Mouse (Mus musculus) midbrain, embryonic 15.5 days (tissue): ENCODE data around the gene Lix1. TPM values are rescaled to one million over a fixed set of nuclear protein-coding genes. Genes with fewer than 3 reads are reported as not detected.
A peak's percentile ranks its signal among the peaks of the same experiment; 100 is the strongest.

Experiments used
- ATAC-seq: fragments of 200-750 bp; cut with Nextera tagmentation; replicated peaks from 2 replicates; pipeline ENCODE4 v1.8.0; 2017; ENCODE audit warnings: moderate TSS enrichment
- H3K27ac ChIP-seq: fragments of 300-500 bp; sonication (generic); 2 replicates; pipeline ENCODE4 v1.5.1; 2015; ENCODE audit warnings: mild to moderate bottlenecking, inconsistent platforms
- H3K27me3 ChIP-seq: fragments of 300-500 bp; sonication (generic); replicated peaks from 2 replicates; pipeline ENCODE4 v1.6.1; 2015; ENCODE audit warnings: inconsistent platforms
- H3K36me3 ChIP-seq: fragments of 300-500 bp; sonication (generic); replicated peaks from 2 replicates; pipeline ENCODE4 v1.6.1; 2015; ENCODE audit warnings: inconsistent platforms
- H3K4me1 ChIP-seq: fragments of 300-500 bp; sonication (generic); 2 replicates; pipeline ENCODE4 v1.6.1; 2015; ENCODE audit warnings: inconsistent platforms
- H3K4me2 ChIP-seq: fragments of 300-500 bp; sonication (generic); 2 replicates; pipeline ENCODE4 v1.6.1; 2015; ENCODE audit warnings: inconsistent platforms, mild to moderate bottlenecking, moderate library complexity
- H3K4me3 ChIP-seq: fragments of 300-500 bp; sonication (generic); 2 replicates; pipeline ENCODE4 v1.5.1; 2015; ENCODE audit warnings: mild to moderate bottlenecking, inconsistent platforms
- H3K9ac ChIP-seq: fragments of 300-500 bp; sonication (generic); 2 replicates; pipeline ENCODE4 v1.6.1; 2015; ENCODE audit warnings: mild to moderate bottlenecking, inconsistent platforms
- H3K9me3 ChIP-seq: fragments of 300-500 bp; sonication (generic); 2 replicates; pipeline ENCODE4 v1.6.1; 2016; ENCODE audit warnings: inconsistent platforms
- WGBS: fragments of 180-500 bp; shearing (Covaris S2); methylation state at CpG from one replicate; pipeline ENCODE4 v1.1.7; 2015; ENCODE audit warnings: mixed read lengths; 5-methylcytosine and 5-hydroxymethylcytosine counted together
- polyA plus RNA-seq: library from polyadenylated mRNA; unstranded; fragments of >200 nt; fragmentation: Nextera tagmentation; extraction: Ambion mirVana; gene quantifications from 2 replicates; pipeline ENCODE4 v1.2.1, GENCODE M21; 2015

The Lix1 gene
- polyA plus RNA-seq, 1 experiment from 2014 or later, result 10.0 TPM

- no peak overlapping the region for H3K4me3 ChIP-seq
- 76% methylated on average over 2 of the region's 2 CpGs for WGBS
- ATAC-seq, result no peak
Observed at GRCm38 (mm10) chr17:17398664-17399063, 3.8 kb upstream of the Lix1 start.

GRCm38 (mm10) chr17:17403038-17403437 is 566 bp downstream of the Lix1 start:
- peak overlapping the region; percentile 67 for H3K27ac ChIP-seq
- 0 out of 2 replicates have a peak overlapping the region, but pooled peaks have one; percentile 33 for H3K9ac ChIP-seq

More at GRCm38 (mm10) chr17:17398664-17399063, 3.8 kb upstream of the Lix1 start:
- Histone ChIP-seq H3K27me3 (no peaks in the 10 kb centered on the region), H3K36me3 (no peaks in the 10 kb centered on the region), H3K4me1 (peaks cover 13% of the 10 kb centered on the region; the same call in 1 of the 2 replicates), H3K27ac (no peak overlapping the region), H3K9me3 (no peaks in the 10 kb centered on the region), H3K9ac (no peak overlapping the region), H3K4me2 (no peak overlapping the region)

GRCm38 (mm10) chr17:17403578-17404112 is 1.2 kb downstream of the Lix1 start:
- ATAC-seq, result no peak
- H3K36me3 ChIP-seq, result no peaks in the 10 kb centered on the region
- peaks cover 20% of the 10 kb centered on the region for H3K4me1 ChIP-seq
- H3K4me3 ChIP-seq, result no peak overlapping the region
- no peak overlapping the region for H3K9ac ChIP-seq
- no peak overlapping the region for H3K27ac ChIP-seq
- 13% methylated on average over 3 of the region's 3 CpGs for WGBS
- no peaks in the 10 kb centered on the region for H3K9me3 ChIP-seq
- peak overlapping the region; percentile 29; the same call in 1 of the 2 replicates for H3K4me2 ChIP-seq
- H3K27me3 ChIP-seq, result no peaks in the 10 kb centered on the region

More at GRCm38 (mm10) chr17:17403038-17403437, 566 bp downstream of the Lix1 start:
- 13% methylated on average over 5 of the region's 5 CpGs for WGBS
- H3K27me3 ChIP-seq, result no peaks in the 10 kb centered on the region
- peaks cover 17% of the 10 kb centered on the region for H3K4me1 ChIP-seq
- H3K4me2 ChIP-seq, result peak overlapping the region; percentile 45
- no peaks in the 10 kb centered on the region for H3K9me3 ChIP-seq
- peak overlapping the region; percentile 30 for H3K4me3 ChIP-seq
- no peaks in the 10 kb centered on the region for H3K36me3 ChIP-seq
- peak; percentile 46 for ATAC-seq

DNA sequence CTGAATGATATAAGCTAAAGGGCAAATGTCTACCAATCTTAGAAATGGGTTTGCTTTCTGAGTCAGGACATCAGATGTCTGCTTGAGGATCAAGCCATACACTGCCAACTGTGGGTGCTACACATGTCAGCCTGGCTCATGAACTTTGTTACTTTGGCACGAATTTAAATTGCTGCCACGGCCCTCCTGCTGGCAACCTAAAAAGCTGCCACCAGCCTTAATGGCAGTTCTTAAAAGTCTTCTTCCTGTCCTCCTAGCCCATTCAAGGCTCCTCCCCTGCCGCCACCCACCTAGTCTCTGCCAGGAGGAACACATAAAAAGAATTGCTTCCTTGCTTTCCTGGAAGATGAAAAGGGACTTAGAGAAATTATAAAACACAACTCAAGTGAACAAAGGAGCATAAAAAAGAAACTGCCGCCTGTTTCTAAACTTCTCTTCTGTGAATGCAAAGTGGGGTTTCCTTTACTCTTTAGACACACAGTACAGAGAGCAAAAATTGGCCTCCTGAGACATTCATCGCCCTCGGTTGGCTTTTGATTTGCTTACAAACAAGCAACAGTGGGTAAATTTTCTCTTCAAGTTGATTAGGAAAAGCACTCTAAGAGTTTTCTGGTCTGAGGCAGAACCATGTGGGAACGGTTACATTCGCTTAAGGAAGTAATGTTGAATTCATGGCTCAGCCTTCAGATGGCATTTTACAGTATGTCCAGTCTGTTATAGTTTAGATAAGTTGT is 2.5 kb downstream of the Lix1 start:
- Histone ChIP-seq H3K27me3 (no peaks in the 10 kb centered on the region), H3K4me3 (no peak overlapping the region), H3K4me1 (peaks cover 30% of the 10 kb centered on the region), H3K36me3 (no peaks in the 10 kb centered on the region), H3K27ac (no peak overlapping the region), H3K4me2 (peak overlapping the region; percentile 3; the same call in 1 of the 2 replicates), H3K9me3 (no peaks in the 10 kb centered on the region), H3K9ac (no peak overlapping the region)
- WGBS, result 21% methylated on average over 8 of the region's 8 CpGs
- ATAC-seq, result no peak

- Histone ChIP-seq H3K9ac (no peak overlapping the region), H3K4me3 (no peak overlapping the region), H3K27me3 (no peaks in the 10 kb centered on the region), H3K36me3 (no peaks in the 10 kb centered on the region), H3K9me3 (no peaks in the 10 kb centered on the region), H3K4me2 (no peak overlapping the region), H3K4me1 (peaks cover 30% of the 10 kb centered on the region), H3K27ac (no peak overlapping the region)
- 30% methylated on average over 1 of the region's 1 CpGs for WGBS
- ATAC-seq, result no peak
Observed at GRCm38 (mm10) chr17:17405606-17406005, 3.1 kb downstream of the Lix1 start.

DNA sequence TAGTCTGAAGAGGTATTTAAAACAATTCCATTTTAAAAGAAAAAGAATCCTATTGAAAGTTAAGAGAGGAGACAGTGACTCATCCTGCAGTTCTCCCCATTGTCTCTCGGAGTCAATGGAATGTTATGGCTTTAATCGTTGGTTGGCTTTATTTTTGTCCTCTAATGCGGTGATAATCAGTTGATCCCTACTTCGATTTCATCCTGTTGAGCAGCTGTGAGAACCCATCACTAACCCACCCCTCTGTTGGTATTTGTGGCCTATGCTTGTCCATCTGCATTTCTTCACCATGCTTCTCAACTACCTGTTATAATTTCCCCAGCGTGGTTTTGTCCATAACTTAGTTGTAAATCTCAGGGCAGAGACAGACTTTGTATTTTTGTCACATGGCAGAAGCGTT is 5.7 kb downstream of the Lix1 start:
- no peaks in the 10 kb centered on the region for H3K27me3 ChIP-seq
- ATAC-seq, result no peak
- H3K27ac ChIP-seq, result no peak overlapping the region
- no peak overlapping the region for H3K9ac ChIP-seq
- H3K4me1 ChIP-seq, result peaks cover 17% of the 10 kb centered on the region
- no peak overlapping the region for H3K4me3 ChIP-seq
- H3K36me3 ChIP-seq, result no peaks in the 10 kb centered on the region
- no peaks in the 10 kb centered on the region for H3K9me3 ChIP-seq
- WGBS, result 21% methylated on average over 6 of the region's 6 CpGs
- H3K4me2 ChIP-seq, result no peak overlapping the region

DNA sequence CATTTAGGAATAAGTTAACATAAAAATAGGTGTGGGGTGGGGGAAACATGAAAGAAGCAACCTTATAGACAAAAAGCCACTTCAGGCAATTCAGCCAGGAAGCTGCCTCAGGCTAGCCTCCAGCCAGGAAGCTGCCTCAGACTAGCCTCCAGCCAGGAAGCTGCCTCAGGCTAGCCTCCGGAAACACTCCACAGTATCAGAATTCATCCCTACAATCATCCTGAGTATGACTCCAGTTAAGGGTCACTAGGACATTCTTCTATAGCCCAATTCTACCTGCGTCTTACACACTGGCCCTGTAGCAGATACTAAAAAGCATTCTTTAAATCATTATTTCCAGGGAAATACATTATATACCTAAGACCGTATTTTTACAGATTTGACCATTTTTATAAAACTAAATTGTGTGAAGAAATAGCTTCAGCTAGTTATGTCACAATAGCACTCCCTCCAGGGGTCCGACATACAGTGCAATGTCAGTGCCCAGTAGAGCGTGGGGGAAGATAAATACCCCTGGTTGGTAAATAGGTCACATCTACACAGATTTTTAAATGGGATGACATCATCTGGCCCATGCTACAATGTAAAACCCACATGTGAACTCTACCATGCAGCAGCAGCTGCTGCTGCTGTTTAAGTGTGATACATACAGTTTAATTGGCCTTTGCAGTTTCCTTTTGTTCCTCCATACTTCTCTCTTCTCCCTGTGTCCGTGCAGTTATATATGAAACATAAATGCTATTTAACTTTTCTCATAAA is 6.4 kb downstream of the Lix1 start:
- ATAC-seq, result peak; percentile 46
- no peak overlapping the region for H3K9ac ChIP-seq
- H3K9me3 ChIP-seq, result no peaks in the 10 kb centered on the region
- no peak overlapping the region for H3K27ac ChIP-seq
- no peaks in the 10 kb centered on the region for H3K27me3 ChIP-seq
- peaks cover 17% of the 10 kb centered on the region for H3K4me1 ChIP-seq
- 28% methylated on average over 6 of the region's 6 CpGs for WGBS
- H3K4me3 ChIP-seq, result no peak overlapping the region
- no peaks in the 10 kb centered on the region for H3K36me3 ChIP-seq
- no peak overlapping the region for H3K4me2 ChIP-seq

DNA sequence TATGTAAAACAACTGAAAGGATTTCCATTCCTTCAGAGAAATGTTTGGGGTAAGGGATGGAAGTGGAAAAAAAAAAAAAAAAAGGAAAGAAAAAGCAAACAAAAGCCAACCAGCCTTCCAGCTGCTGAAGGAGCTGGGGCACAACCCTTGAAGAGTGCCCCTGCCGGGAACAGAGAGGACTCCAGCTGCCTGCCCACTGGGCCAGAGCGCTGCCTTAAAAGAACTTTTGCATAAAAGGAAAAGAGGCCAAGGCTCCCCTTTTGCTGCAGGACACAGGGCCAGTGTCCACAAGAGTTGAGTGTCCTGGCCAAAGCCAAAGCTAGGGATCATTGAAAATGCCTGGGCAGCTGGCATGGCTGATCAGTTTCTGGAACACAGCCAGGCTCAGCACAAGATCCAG is 7.1 kb downstream of the Lix1 start:
- no peak overlapping the region for H3K4me2 ChIP-seq
- H3K4me1 ChIP-seq, result peaks cover 17% of the 10 kb centered on the region
- 0% methylated on average over 2 of the region's 2 CpGs for WGBS
- no peaks in the 10 kb centered on the region for H3K9me3 ChIP-seq
- 0 out of 2 replicates have a peak, but pooled peaks have one; percentile 55 for ATAC-seq
- no peak overlapping the region for H3K9ac ChIP-seq
- no peaks in the 10 kb centered on the region for H3K36me3 ChIP-seq
- no peak overlapping the region for H3K27ac ChIP-seq
- H3K27me3 ChIP-seq, result no peaks in the 10 kb centered on the region
- no peak overlapping the region for H3K4me3 ChIP-seq

GRCm38 (mm10) chr17:17411443-17411842 is 9.0 kb downstream of the Lix1 start:
- no peak for ATAC-seq
- H3K4me1 ChIP-seq, result peaks cover 12% of the 10 kb centered on the region; the same call in 1 of the 2 replicates
- H3K4me3 ChIP-seq, result no peak overlapping the region
- 48% methylated on average over 2 of the region's 2 CpGs for WGBS
- H3K27me3 ChIP-seq, result no peaks in the 10 kb centered on the region
- H3K36me3 ChIP-seq, result no peaks in the 10 kb centered on the region
- H3K27ac ChIP-seq, result no peak overlapping the region
- no peak overlapping the region for H3K9ac ChIP-seq
- no peaks in the 10 kb centered on the region for H3K9me3 ChIP-seq
- H3K4me2 ChIP-seq, result no peak overlapping the region

- H3K9me3 ChIP-seq, result no peaks in the 10 kb centered on the region
- H3K4me2 ChIP-seq, result no peak overlapping the region
- 91% methylated on average over 2 of the region's 2 CpGs for WGBS
- no peak overlapping the region for H3K27ac ChIP-seq
- no peaks in the 10 kb centered on the region for H3K27me3 ChIP-seq
- no peaks in the 10 kb centered on the region for H3K36me3 ChIP-seq
- ATAC-seq, result no peak
- H3K4me1 ChIP-seq, result peaks cover 12% of the 10 kb centered on the region; the same call in 1 of the 2 replicates
- H3K9ac ChIP-seq, result no peak overlapping the region
- H3K4me3 ChIP-seq, result no peak overlapping the region
Observed at GRCm38 (mm10) chr17:17412176-17412575, 9.7 kb downstream of the Lix1 start.

GRCm38 (mm10) chr17:17414206-17414605 is 11.7 kb downstream of the Lix1 start:
- Histone ChIP-seq H3K36me3 (no peaks in the 10 kb centered on the region), H3K9me3 (no peaks in the 10 kb centered on the region), H3K4me1 (peaks cover 4% of the 10 kb centered on the region; the same call in 1 of the 2 replicates), H3K4me2 (no peak overlapping the region), H3K27ac (no peak overlapping the region), H3K9ac (no peak overlapping the region), H3K27me3 (no peaks in the 10 kb centered on the region), H3K4me3 (no peak overlapping the region)
- WGBS, result 96% methylated on average over 3 of the region's 3 CpGs
- no peak for ATAC-seq

DNA sequence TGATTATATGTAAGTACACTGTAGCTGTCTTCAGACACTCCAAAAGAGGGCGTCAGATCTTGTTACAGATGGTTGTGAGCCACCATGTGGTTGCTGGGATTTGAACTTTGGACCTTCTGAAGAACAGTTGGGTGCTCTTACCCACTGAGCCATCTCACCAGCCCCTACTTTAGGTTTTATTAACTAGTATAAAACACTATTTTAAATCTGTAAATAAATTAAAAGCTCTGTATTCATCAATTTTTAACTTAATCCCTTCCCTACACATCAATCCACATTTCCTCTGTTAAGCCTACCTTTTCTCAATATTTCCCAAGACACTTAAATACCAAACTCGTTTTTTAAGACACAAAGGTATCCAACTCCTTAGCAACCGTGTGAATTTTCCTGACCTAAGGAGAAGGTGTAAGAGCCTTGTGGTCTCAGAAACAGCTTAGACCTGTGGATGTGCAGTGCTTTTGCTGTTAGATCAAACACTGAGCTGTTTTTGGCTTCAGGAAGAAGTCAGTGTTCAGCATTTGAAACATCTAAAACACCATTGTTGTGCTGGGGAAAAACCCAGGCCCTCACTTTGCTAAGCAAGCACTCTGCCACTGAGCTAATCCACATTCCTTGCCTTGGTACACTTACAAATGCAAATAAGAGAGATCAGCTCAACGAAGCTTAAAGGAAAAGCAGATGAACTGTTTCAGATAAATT is 22.3 kb downstream of the Lix1 start:
- 0 out of 2 replicates have a peak, but pooled peaks have one; percentile 50 for ATAC-seq
- Histone ChIP-seq H3K4me1 (peaks cover 5% of the 10 kb centered on the region; the same call in 1 of the 2 replicates), H3K9ac (no peak overlapping the region), H3K9me3 (no peaks in the 10 kb centered on the region), H3K4me3 (no peak overlapping the region), H3K4me2 (no peak overlapping the region), H3K27ac (no peak overlapping the region), H3K27me3 (no peaks in the 10 kb centered on the region), H3K36me3 (no peaks in the 10 kb centered on the region)
- WGBS, result 11% methylated on average over 4 of the region's 4 CpGs
